Mouse (Mus musculus) stomach, embryonic 14.5 days (tissue): ENCODE measurements around the gene Ssr4. TPM values are rescaled to one million over a fixed set of nuclear protein-coding genes. Genes with fewer than 3 reads are reported as not detected.

Source experiments
- ATAC-seq: fragments of 200-750 bp; cut with Nextera tagmentation; 2 replicates; pipeline ENCODE4 v1.8.0; 2017; ENCODE audit warnings: low read depth, moderate TSS enrichment; ENCODE audit not compliant: insufficient number of reproducible peaks, insufficient read depth, low FRiP score
- H3K27ac ChIP-seq: fragments of 300-500 bp; sonication (generic); 2 replicates; pipeline ENCODE4 v1.5.1; 2014; ENCODE audit warnings: mild to moderate bottlenecking, low read length, moderate library complexity, mixed read lengths
- H3K27me3 ChIP-seq: fragments of 300-500 bp; sonication (generic); 2 replicates; pipeline ENCODE4 v1.6.1; 2014; ENCODE audit warnings: low read length, control low read depth, mixed read lengths; ENCODE audit not compliant: control insufficient read depth, insufficient read depth
- H3K36me3 ChIP-seq: fragments of 300-500 bp; sonication (generic); 2 replicates; pipeline ENCODE4 v1.6.1; 2014; ENCODE audit warnings: mild to moderate bottlenecking, control low read depth, low read length, moderate library complexity, mixed read lengths; ENCODE audit not compliant: control insufficient read depth, insufficient read depth
- H3K4me1 ChIP-seq: fragments of 300-500 bp; sonication (generic); 2 replicates; pipeline ENCODE4 v1.6.1; 2014; ENCODE audit warnings: low read length, control low read depth, mixed read lengths; ENCODE audit not compliant: control insufficient read depth, insufficient read depth
- H3K4me2 ChIP-seq: fragments of 300-500 bp; sonication (generic); replicated peaks from 2 replicates; pipeline ENCODE4 v1.6.1; 2014; ENCODE audit warnings: low read depth, low read length, control low read depth
- H3K4me3 ChIP-seq: fragments of 300-500 bp; sonication (generic); 2 replicates; pipeline ENCODE4 v1.5.1; 2014; ENCODE audit warnings: low read depth, low read length, control low read depth
- H3K9ac ChIP-seq: fragments of 300-500 bp; sonication (generic); replicated peaks from 2 replicates; pipeline ENCODE4 v1.6.1; 2014; ENCODE audit warnings: low read depth, mild to moderate bottlenecking, control low read depth, low read length, moderate library complexity, mixed read lengths
- H3K9me3 ChIP-seq: fragments of 300-500 bp; sonication (generic); 2 replicates; pipeline ENCODE4 v1.6.1; 2016; ENCODE audit warnings: low read depth, low read length, control low read depth; ENCODE audit not compliant: control insufficient read depth
- WGBS: fragments of 180-500 bp; shearing (Covaris S2); extraction: QIAGEN DNeasy Blood & Tissue Kit; methylation state at CpG from one replicate; pipeline ENCODE4 v1.1.7; 2014; 5-methylcytosine and 5-hydroxymethylcytosine counted together
- polyA plus RNA-seq: library from polyadenylated mRNA; unstranded; fragments of >200 nt; fragmentation: Nextera tagmentation; extraction: Ambion mirVana; gene quantifications from 2 replicates; pipeline ENCODE4 v1.2.1, GENCODE M21; 2014

The Ssr4 gene
- polyA plus RNA-seq, 1 experiment from 2014 or later = 236 TPM

- no peaks in the 10 kb centered on the region for H3K4me1 ChIP-seq
- H3K36me3 ChIP-seq = no peaks in the 10 kb centered on the region
- no peaks in the 10 kb centered on the region for H3K9me3 ChIP-seq
- no peak overlapping the region for H3K27ac ChIP-seq
- H3K4me2 ChIP-seq = no peak overlapping the region
- no peak overlapping the region for H3K4me3 ChIP-seq
- H3K27me3 ChIP-seq = no peaks in the 10 kb centered on the region
- no peak overlapping the region for H3K9ac ChIP-seq
- 89% methylated on average over 13 of the region's 13 CpGs for whole genome bisulfite sequencing
- no peak for ATAC-seq
These were observed 28.1 kb upstream of the Ssr4 start for GRCm38 (mm10) chrX:73758611-73759290.

- no peak overlapping the region for H3K9ac ChIP-seq
- 79% methylated on average over 1 of the region's 1 CpGs for WGBS
- H3K4me2 ChIP-seq = no peak overlapping the region
- no peaks in the 10 kb centered on the region for H3K9me3 ChIP-seq
- H3K4me1 ChIP-seq = no peaks in the 10 kb centered on the region
- H3K27me3 ChIP-seq = no peaks in the 10 kb centered on the region
- H3K36me3 ChIP-seq = no peaks in the 10 kb centered on the region
- ATAC-seq = no peak
- H3K4me3 ChIP-seq = no peak overlapping the region
- no peak overlapping the region for H3K27ac ChIP-seq
These were observed 21.5 kb upstream of the Ssr4 start for GRCm38 (mm10) chrX:73765311-73765710.

GRCm38 (mm10) chrX:73767267-73767666, 19.6 kb upstream of the Ssr4 start:
- H3K9me3 ChIP-seq = no peaks in the 10 kb centered on the region
- H3K36me3 ChIP-seq = no peaks in the 10 kb centered on the region
- H3K4me1 ChIP-seq = no peaks in the 10 kb centered on the region
- H3K27ac ChIP-seq = no peak overlapping the region
- no peak overlapping the region for H3K4me3 ChIP-seq
- 62% methylated on average over 9 of the region's 9 CpGs for WGBS
- no peak overlapping the region for H3K4me2 ChIP-seq
- no peaks in the 10 kb centered on the region for H3K27me3 ChIP-seq
- H3K9ac ChIP-seq = no peak overlapping the region
- ATAC-seq = no peak

GRCm38 (mm10) chrX:73774168-73774760, 12.6 kb upstream of the Ssr4 start, which contains the start of gene Srpk3:
Srpk3 (plus strand) TSS chrX:73774405.
- Histone ChIP-seq H3K9ac (no peak within 1 kb of the TSS), H3K36me3 (peaks cover 9% of the 10 kb centered on the region; the same call in 1 of the 2 replicates), H3K4me2 (no peak within 1 kb of the TSS), H3K27me3 (no peaks in the 10 kb centered on the region), H3K4me1 (no peaks in the 10 kb centered on the region), H3K4me3 (no peak within 1 kb of the TSS), H3K9me3 (no peaks in the 10 kb centered on the region), H3K27ac (peak within 1 kb of the TSS; percentile 27; the same call in 1 of the 2 replicates)
- no peak for ATAC-seq
- 46% methylated on average over 9 of the region's 9 CpGs for WGBS

GRCm38 (mm10) chrX:73774802-73775483, 11.9 kb upstream of the Ssr4 start:
- ATAC-seq = peak; percentile 86; the same call in 1 of the 2 replicates
- Histone ChIP-seq H3K27ac (peak overlapping the region; percentile 27; the same call in 1 of the 2 replicates), H3K27me3 (no peaks in the 10 kb centered on the region), H3K4me2 (no peak overlapping the region), H3K9me3 (no peaks in the 10 kb centered on the region), H3K36me3 (peaks cover 12% of the 10 kb centered on the region; the same call in 1 of the 2 replicates), H3K4me1 (no peaks in the 10 kb centered on the region), H3K9ac (no peak overlapping the region), H3K4me3 (no peak overlapping the region)
- WGBS = 64% methylated on average over 10 of the region's 10 CpGs

- 81% methylated on average over 3 of the region's 3 CpGs for WGBS
- no peak overlapping the region for H3K4me2 ChIP-seq
- H3K9me3 ChIP-seq = no peaks in the 10 kb centered on the region
- no peak overlapping the region for H3K4me3 ChIP-seq
- H3K36me3 ChIP-seq = peaks cover 14% of the 10 kb centered on the region
- peaks cover 3% of the 10 kb centered on the region; the same call in 1 of the 2 replicates for H3K4me1 ChIP-seq
- no peaks in the 10 kb centered on the region for H3K27me3 ChIP-seq
- no peak for ATAC-seq
- no peak overlapping the region for H3K9ac ChIP-seq
- H3K27ac ChIP-seq = no peak overlapping the region
These were observed 4.6 kb upstream of the Ssr4 start for GRCm38 (mm10) chrX:73782227-73782626.

- H3K4me3 ChIP-seq = peak overlapping the region; percentile 54
- H3K9ac ChIP-seq = peak overlapping the region; percentile 45
- no peaks in the 10 kb centered on the region for H3K9me3 ChIP-seq
- H3K4me2 ChIP-seq = peak overlapping the region; percentile 49
- no peaks in the 10 kb centered on the region for H3K27me3 ChIP-seq
- ATAC-seq = no peak
- peak overlapping the region; percentile 81; the same call in 1 of the 2 replicates for H3K27ac ChIP-seq
- peaks cover 3% of the 10 kb centered on the region; the same call in 1 of the 2 replicates for H3K4me1 ChIP-seq
- H3K36me3 ChIP-seq = peaks cover 2% of the 10 kb centered on the region
These were observed 1.2 kb upstream of the Ssr4 start for GRCm38 (mm10) chrX:73785666-73786065.

GRCm38 (mm10) chrX:73787225-73787558, 364 bp downstream of the Ssr4 start:
- ATAC-seq = no peak
- 20% methylated on average over 21 of the region's 22 CpGs for WGBS

More at GRCm38 (mm10) chrX:73787225-73787558, 364 bp downstream of the Ssr4 start:
- peak overlapping the region; percentile 75; the same call in 1 of the 2 replicates for H3K27ac ChIP-seq
- H3K9me3 ChIP-seq = no peaks in the 10 kb centered on the region
- H3K4me1 ChIP-seq = peaks cover 3% of the 10 kb centered on the region; the same call in 1 of the 2 replicates
- H3K9ac ChIP-seq = peak overlapping the region; percentile 65
- H3K27me3 ChIP-seq = no peaks in the 10 kb centered on the region
- H3K36me3 ChIP-seq = no peaks in the 10 kb centered on the region; the same call in 1 of the 2 replicates
- peak overlapping the region; percentile 49 for H3K4me2 ChIP-seq
- peak overlapping the region; percentile 54 for H3K4me3 ChIP-seq
